Mouse (Mus musculus) gastrocnemius, postnatal 4 days (tissue): ENCODE measurements around the gene Tbc1d1. TPM values are rescaled to one million over a fixed set of nuclear protein-coding genes. Genes with fewer than 3 reads are reported as not detected.

Experiments
- DNase-seq, 2 experiments: peaks; one replicate each; pipeline ENCODE4 v3.0.0; 2021 to 2022; ENCODE audit warnings: low spot score in 2 of 2, mixed read lengths in 2 of 2
- total RNA-seq, 2 experiments: library from RNA; stranded (reverse); gene quantifications; 2 replicates each; pipeline ENCODE4 v1.2.3; 2021

The Tbc1d1 gene
- total RNA-seq, 2 experiments from 2014 or later, result 22.9 to 28.7 TPM

DNA sequence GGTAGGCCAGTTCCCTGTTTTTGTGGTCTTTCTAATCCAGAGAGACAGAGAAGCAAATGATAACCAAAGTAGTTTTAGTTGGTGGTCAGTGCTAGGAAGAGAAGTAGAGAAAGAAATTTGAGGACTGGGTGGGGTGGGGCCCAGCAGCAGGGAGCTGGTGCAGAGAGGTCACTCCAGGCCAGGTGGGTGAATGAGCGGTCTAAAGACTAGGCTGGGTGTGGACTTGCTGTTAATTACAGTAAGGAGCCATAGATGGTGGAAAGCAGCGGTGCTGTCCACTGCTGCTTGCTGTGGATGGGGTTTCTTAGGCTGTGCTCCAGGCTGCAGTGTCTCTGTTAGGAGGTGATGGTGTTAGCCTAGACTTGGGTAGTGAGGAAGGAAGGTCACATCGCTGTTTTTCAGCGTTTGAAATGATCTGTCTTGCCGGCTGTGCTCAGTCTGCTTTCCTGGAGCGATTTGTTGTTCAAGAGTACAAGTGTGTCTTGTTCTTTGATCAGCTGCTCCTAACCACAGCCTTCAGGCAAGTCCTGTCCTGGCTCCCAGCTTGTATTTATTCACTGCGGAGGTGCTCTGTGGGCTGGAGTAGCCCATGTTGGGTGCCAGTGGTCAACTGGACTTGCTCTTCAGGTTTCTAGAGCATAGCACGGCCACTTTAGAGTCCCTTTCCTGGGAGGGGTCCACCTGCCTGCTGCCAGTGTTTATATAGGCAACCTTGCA lies 78.3 kb downstream of the Tbc1d1 start:
- DNase-seq, result no peak

DNA sequence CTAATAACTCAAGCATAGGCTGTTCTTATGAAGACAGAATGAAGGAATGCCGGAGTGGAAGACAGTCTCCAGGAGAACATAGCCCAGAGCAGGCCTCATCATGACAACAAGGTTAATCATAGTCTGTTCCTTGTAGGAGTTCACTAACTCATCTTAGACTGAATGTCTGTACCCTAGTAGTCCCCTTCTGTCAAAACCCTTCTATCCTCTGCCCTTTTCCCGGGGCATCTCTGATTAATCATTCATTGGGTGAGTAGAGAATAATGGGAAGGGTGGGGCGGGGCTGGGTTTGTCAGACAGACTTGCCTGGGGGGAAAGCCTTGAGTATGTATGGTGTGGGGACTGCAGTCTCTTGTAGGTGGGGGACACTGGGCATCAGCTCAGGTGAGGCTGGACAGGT lies 79.1 kb downstream of the Tbc1d1 start:
- peak in 1 of 2 experiments; percentile 4 for DNase-seq

DNA sequence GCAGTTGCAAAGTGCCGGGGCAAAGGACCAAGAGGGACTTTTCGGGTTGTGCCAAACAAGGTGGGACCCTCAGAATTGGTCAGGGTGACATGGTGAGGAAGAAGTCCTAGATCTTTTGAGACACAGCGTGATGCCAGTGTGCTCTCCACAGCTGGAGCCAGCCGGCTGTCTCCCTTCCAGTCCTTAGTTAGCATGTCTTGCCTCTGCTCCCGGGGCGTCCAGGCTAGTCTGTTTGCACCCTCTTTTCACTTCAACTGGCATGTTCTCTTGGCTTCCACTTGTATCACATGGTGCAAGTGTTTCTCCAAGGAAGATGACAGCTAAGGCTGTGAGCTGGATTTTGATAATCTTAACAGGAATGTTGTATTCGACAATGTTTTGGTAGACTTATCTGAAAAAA lies 80.5 kb downstream of the Tbc1d1 start:
- no peak for DNase-seq

DNA sequence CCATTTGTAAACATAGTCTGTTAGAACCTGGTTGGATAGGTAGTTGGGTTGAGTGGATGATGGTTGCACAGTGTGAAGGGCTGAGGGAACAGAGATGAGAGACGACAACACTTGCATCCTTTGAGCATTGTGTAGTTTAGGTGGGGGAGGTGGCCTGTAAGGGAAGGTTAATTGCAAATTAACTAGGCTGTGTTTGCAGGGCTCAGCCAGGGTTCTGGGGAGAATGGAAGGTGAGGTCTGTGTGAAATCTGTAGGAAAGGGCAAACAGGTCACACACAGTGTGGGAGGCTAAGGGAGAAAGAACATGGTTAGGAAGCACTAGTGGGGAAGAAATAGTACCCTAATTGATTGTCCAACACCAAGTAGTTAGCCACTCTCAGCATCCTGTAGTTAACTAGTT lies 81.2 kb downstream of the Tbc1d1 start:
- DNase-seq, result no peak

DNA sequence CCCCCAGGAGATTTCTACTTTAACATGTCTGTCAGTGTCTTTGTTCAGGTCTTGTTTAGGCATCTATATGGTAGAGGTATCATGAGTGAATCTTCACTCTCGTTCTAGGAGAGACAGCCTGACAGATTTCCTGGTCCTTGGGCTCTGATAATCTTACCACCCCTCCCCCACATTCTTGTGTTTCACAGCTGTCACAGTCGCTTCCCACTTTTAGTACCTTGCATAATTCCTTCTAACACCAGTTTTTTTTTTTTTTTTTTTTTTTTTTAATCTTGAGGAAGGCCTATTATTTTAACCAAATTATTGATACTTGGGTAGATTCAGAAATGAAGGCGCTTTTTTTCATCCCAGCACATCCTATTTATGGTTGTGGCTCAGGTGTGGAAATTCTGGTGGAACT lies 81.6 kb downstream of the Tbc1d1 start:
- no peak for DNase-seq

DNA sequence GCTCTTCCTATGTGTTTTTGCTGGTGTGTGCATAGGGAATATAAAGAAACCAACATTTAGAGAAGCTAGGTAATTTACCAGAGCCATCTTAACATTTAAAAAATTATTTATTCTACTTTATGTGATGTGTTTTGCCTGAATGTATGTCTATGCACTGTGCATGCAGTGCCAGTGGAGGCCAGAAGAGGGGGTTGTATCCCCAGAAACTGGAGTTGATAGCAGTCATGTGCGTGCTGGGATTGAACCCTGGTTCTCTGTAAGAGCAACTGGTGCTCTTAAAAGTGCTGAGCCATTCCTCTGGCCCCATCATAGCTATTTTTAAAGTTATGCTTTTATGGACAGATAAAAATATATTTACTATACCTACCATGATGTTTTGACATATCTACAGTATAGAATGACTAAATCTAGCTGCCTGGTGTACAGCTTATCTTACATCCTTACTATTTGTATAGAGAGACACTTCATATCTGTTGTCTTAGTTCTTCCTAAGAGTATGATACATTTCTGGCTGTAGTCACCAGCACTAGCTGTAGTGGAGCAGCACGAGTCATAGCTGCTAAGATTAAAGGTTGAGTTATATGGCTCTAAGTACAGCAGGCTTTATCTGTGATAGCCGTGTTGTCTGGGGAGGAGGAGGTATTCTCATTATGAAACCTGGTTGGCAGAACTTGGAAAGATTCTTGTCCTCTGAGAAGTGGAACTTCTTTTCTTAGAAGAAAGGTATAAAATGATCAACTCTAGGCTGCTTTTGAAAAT lies 83.0 kb downstream of the Tbc1d1 start:
- DNase-seq, result no peak

DNA sequence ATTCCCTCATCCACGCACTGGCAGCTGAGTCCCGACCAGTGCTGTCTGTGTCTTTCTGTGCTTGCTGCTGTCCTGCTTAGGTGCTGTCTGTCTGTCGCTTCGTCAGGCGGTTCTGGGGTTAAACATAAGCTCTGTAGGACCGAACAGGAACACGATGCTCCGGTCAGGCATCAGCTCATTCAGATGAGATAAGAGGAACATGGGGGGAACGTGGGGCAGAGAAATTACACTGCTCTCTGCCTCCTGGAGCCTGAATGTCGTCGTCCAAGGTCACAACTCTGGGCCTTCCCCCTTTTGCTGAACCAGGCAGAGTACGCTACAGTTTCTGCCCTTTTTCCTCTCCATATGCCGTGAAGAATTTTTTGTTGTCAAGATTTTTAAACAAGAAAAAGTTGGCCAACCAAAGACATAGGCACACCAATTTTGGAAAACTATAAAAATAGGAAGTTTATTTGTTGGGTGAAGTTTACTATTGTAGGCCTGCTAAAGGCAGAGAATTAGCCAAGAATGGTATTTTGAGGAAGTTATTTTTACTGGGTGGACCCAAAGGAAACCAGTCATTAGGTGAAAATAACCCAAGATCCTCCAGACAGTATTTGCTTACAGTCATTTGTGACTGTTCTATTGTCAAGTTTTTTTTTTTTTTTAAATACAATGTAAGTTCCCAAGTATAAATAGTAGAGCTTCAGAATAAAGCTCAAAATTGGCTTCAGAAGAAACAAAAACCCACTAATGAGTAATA lies 85.0 kb downstream of the Tbc1d1 start:
- no peak for DNase-seq

DNA sequence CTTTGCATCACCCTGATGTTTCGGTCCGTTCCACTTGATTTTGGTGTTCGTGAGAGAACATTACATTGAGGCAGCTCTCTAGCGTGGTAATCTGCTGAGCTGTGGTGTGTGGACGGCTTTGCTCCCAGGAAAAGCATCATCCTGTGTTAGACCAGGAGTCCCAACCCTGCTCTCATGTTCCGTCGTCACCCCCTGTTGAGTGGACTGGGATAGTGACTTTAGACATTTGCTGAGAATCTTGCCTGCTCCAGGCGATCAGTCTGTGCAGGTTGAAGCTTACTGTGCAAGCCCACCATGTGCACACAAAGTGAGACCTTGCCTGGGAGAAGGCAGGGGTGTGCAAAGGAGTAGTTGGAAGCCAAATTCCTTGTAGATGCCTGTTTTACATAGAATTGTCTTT lies 85.8 kb downstream of the Tbc1d1 start:
- no peak for DNase-seq

DNA sequence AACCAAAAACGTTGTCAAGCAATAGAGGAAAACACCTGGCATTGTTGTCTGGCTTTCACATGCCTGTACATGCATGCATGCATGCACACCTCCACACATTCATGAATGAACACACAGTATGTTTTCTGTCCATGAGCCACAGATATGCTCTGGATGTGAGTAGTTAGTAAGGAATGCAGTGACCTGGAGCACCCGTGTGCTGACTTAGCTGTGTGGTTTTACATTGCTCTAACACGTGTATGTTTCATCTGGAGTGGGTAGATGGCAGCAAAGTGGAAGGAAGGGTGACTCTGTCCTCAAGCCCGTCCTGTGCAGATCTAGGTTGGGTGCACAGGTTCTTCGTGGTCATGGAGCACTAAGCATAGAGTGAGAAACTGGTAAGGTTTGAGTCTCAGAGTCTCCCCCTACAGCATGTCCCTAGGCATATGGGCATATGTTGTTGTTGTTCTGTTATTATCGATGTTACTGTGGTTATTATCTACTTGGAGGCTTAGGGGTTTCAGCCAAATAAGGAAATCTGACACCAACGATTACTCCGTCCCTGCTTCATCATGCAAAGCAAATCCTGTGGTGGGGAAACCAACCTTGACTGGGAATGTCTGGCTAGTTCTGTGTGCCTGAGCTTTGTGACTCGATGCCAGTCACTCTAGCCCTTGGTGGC lies 86.8 kb downstream of the Tbc1d1 start:
- DNase-seq, result no peak

DNA sequence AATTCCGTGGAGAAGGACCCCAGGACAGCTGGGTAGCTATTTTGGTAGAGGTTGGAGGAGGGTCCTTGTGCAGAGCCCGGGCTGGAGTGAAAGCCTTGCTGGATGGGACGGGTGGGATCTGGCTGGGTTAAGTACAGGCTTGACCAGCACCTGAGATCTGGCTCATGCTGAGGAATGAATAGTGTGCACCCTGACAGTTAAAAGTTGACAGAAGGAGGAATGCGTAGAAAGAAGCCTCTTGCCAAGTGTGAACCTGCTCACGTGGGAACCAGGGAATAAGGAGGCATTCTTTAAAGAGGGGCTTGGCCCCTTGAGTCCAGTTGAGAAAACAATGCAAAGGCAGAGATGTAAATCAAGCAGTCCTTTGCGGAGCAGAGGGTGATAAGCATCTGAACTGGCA lies 87.6 kb downstream of the Tbc1d1 start:
- no peak for DNase-seq

DNA sequence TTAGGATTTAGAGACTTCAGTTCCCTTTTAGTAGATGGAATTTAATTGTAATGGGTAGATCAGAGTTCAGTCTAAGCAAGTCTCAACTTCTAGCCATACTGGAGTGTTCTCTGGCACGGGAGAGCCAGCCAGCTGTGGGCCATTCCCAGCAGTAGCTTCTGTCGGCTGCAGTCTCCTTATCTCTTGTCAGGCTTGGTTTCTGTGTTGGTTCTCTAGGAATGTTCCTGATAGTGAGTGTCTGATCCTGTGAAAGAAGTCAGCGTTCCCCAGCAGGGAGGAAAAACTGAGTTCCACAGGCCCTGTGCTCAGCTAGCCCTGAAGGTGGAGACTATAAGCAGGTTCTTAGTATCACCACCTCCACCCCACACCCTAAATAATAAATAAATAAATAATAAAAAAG lies 88.2 kb downstream of the Tbc1d1 start:
- no peak for DNase-seq

DNA sequence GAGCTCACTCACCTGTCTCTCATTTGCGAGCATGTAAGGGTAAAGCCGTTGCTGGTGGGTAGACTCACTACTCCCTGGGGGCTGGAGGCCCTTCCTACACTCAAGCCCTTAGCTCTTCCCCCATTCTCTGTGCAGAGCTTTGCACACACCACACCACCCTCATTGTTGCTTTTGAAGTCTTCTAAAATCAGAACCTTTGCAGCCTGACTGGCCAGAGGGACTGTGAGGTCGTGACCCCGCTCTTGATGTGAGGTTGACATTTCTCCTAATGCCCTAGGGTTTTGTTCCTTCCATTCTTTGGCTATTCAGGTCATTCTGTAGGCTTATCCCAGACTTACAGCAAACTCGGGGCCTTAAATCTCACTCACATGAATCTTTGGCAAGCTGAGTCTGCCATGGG lies 88.6 kb downstream of the Tbc1d1 start:
- DNase-seq, result no peak

DNA sequence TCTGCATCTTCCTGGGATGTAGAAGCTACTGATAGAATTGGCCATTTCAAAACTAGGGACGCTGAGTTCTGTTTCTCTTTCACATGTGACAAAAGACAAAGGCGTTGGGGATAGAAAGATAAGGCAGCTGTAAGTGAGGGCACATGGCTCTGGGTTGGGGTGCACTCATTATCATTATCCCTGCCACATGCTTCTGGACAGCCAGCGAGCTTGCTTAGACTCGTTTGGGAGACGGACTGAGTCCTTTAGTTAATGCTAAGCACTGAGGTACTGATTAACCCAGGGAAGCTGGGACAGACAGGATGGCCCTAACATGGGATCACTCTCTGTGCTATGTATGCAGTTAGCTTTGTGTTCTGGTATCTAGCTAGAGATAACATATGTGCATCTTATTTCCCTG lies 95.3 kb downstream of the Tbc1d1 start:
- no peak for DNase-seq

DNA sequence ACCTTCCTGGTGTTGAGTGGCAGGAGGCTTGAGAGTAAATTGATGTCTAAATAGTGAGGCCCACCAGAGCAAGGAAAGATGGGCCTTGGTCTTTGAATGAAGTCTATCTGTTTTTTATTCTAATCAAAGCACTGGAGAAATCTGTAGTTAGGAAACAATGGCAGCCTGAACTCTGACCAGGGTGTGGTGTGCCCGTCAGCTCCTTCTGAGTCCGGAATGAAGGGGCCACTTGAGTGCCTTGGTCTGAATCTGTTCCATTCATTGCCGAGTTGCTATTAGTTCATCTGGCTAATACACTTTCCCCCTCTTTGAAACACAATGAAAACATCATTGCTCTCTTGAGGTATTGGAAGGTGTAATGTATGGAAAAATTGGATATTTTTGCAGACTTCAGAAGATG lies 98.2 kb downstream of the Tbc1d1 start:
- no peak for DNase-seq

DNA sequence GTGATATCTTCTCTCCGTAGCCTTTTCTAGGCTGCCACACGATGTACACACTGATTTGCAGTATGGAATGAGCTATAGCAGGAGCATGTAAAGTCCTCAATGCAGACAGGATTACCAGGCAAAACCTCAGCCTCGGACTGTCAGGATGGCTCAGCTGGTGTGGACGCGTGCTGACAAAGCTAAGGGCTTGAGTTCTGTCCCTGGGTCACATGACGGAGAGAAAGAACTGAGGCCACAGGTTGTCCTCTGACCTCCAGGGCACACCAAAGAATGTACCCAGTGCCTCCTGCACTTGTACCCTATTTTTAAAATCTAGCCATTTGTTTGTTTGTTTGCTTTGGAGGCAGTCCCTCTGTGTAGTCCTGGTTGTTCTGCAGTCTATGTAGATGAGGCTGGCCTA lies 98.9 kb downstream of the Tbc1d1 start:
- no peak for DNase-seq

DNA sequence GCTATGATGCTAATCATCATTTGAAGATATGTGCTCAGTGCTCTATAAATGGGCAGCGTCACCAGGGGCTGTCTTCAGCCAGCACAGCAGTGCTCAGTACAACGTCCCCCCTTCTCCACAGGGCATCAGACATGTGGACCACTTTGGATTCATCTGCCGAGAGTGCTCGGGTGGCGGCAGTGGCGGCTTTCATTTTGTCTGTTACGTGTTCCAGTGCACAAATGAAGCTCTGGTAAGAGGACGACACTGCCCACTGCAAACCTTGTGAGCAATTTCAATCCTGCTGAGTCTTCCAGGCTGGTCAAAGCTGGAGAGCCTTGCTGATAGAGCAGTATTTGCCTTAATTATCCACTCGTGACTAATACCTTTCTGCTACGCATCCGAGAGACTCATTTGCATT lies 107.2 kb downstream of the Tbc1d1 start:
- no peak for DNase-seq

DNA sequence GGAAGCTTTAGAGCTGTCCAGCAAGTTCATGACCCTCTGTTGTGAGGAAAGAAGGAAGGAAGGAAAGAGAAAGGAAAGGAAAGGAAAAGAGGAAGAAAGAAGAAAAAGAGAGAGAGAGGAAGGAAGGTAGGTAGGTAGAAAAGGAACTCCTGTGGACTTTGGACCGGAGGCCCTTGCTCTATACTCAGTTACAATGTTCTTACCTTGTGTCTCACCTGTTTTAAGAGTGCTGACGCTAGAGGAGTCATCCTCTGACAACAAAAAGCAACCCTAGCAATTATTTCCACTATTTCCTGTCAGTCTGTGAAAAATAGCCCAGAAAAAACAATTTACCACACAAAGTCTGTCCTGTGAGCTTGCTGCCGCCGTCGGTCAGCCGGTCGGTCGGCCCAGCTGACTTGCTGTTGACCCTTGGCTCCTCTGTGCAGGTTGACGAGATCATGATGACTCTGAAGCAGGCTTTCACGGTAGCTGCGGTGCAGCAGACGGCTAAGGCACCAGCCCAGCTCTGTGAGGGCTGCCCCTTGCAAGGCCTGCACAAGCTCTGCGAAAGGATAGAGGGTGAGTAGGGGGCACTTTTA lies 107.9 kb downstream of the Tbc1d1 start:
- DNase-seq, result no peak

DNA sequence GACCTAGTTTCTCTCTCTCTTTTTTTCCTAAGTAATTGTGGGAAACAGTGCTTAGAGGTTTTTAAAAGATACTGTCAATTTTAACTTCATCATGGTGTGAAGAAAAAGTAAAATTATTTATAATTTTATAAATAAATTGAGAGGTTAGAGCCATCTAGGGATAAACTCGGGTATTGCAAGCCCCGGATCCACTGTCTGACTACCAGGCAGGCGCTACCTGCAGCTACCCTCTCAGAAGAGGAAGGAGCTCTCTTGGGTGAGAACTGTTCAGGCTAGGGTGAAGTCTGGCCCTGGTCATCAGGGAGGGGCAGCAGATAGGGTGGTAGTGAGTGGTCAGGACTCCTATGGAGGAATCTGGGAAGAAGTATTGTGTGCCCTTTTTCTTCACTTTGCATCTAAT lies 109.0 kb downstream of the Tbc1d1 start:
- peak in 1 of 2 experiments; percentile 37 for DNase-seq

DNA sequence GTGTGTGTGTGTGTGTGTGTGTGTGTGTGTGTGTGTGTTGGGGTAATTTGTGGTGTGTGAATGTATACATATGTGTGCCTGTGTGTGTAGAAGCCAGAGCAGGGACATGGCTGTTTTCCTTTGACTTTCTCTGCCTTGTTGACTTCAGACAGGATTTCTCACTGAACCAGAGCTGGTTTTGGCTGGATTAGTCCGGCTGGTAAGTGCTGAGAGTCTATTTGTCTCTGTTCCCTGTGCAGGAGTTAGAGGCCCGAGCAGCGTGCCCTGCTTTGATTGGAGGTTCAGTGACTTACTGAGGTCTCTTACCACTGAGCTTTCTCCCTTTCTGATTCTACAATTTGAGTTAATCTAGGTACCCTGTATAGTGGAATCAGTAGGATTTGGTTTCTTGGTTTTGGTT lies 109.8 kb downstream of the Tbc1d1 start:
- no peak for DNase-seq

DNA sequence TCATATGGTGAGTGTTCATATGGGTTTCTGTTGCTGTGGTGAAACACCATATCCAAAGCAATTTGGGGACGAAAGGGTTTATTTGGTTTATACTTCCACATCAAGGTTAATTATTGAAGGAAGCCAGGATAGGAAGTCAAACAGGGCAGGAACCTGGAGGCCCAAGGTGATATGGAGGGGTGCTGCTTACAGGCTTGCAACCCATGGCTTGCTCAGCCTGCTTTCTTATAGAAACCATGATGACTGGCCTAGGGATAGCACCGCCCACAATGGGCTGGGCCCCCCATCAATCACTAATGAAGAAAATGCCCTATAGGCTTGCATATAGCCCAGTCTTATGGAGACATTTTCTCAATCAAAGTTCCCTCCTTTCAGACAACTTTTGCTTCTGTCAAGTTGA lies 110.4 kb downstream of the Tbc1d1 start:
- DNase-seq, result no peak

DNA sequence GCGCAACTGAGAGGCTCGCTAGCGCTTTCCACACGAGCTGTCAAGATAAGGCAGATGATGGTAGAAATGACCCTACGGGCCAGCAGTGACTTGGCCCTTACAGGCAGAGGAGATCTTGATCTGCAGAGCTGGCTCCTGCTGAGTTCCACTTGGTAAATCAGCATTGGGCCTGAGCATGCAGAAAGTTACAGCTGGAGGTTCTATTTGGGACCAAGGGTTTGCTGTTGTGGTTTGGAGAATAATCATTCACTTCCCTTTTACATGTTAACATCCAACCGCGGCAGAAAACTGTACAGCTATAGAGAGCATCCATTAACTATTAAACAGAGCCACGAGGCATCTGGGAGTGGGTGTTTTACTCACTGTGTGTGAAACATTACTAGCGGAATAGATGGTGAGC lies 111.2 kb downstream of the Tbc1d1 start:
- DNase-seq, result no peak
